Mouse (Mus musculus) bone marrow, adult 2 months (tissue): ENCODE measurements around the gene Opa1. TPM values are rescaled to one million over a fixed set of nuclear protein-coding genes. Genes with fewer than 3 reads are reported as not detected.

Experiments used
- H3K27ac ChIP-seq: fragments of 200-500 bp; 2 replicates; pipeline ENCODE4 v1.5.1; 2012; ENCODE audit warnings: low read depth, mild to moderate bottlenecking, control low read depth, inconsistent platforms, low read length; ENCODE audit not compliant: control insufficient read depth, poor library complexity, insufficient read depth
- H3K4me1 ChIP-seq: fragments of 200-500 bp; 2 replicates; pipeline ENCODE4 v1.6.1; 2011; ENCODE audit warnings: low read length; ENCODE audit not compliant: control insufficient read depth, insufficient read depth
- H3K4me3 ChIP-seq: fragments of 200-500 bp; replicated peaks from 2 replicates; pipeline ENCODE3; 2011; ENCODE audit warnings: mild to moderate bottlenecking, low read depth, low read length, control low read depth; ENCODE audit not compliant: control insufficient read depth
- CTCF ChIP-seq: fragments of 200-500 bp; IDR thresholded peaks from 2 replicates; pipeline ENCODE4 v1.5.1; 2011; ENCODE audit warnings: low read length, control low read depth; ENCODE audit not compliant: control insufficient read depth, insufficient read depth
- POLR2A ChIP-seq: fragments of 200-500 bp; IDR thresholded peaks from 2 replicates; pipeline ENCODE4 v1.6.1; 2011; ENCODE audit warnings: low read depth, mild to moderate bottlenecking, control low read depth, low read length, borderline replicate concordance; ENCODE audit not compliant: control insufficient read depth
- WGBS: fragments of 180-500 bp; shearing (Covaris S2); methylation state at CpG from one replicate; pipeline ENCODE4 v1.1.7; 2018; 5-methylcytosine and 5-hydroxymethylcytosine counted together
- polyA plus RNA-seq: library from polyadenylated mRNA; stranded (reverse); fragments of >200 nt; gene quantifications from 2 replicates; pipeline ENCODE4 v1.2.4, GENCODE M21; 2011; ENCODE audit warnings: low replicate concordance; ENCODE audit not compliant: missing spikeins, insufficient read depth, insufficient read length

Opa1 gene
- polyA plus RNA-seq, 1 experiment, result 13.1 TPM

- no peaks in the 10 kb centered on the region for H3K4me1 ChIP-seq
- no peak overlapping the region for H3K27ac ChIP-seq
- 89% methylated on average over 9 of the region's 9 CpGs for WGBS
Observed at GRCm38 (mm10) chr16:29614762-29615161, 35.6 kb downstream of the Opa1 start.

DNA sequence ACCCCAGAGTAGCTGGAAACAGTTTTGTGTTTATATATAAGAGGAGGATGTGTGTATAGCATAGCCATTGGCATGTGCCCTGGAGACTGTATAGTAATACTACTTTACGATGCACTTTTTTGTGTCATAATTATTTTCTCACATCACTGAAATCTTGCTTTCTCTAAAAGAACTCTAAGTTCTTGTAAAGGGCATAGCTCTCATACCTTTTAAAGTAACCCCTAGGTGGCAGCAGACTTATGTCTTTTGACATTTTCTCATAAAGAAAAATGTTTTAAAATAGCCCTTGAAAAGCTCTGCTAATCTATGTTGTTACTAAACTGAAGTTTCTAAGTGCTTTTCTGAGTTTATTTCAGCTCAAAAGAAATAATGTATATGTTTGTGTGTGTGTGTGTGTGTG lies 49.9 kb downstream of the Opa1 start:
- H3K4me1 ChIP-seq, result no peaks in the 10 kb centered on the region
- TF ChIP-seq CTCF (no peak), POLR2A (no peak)
- H3K4me3 ChIP-seq, result no peak overlapping the region
- H3K27ac ChIP-seq, result no peak overlapping the region
- 91% methylated on average over 1 of the region's 1 CpGs for WGBS

More at GRCm38 (mm10) chr16:29614762-29615161, 35.6 kb downstream of the Opa1 start:
- H3K4me3 ChIP-seq, result no peak overlapping the region
- TF ChIP-seq CTCF, result no peak
- TF ChIP-seq POLR2A, result no peak

- TF ChIP-seq CTCF (no peak), POLR2A (no peak)
- H3K27ac ChIP-seq, result no peak overlapping the region
- 73% methylated on average over 4 of the region's 4 CpGs for WGBS
- no peak overlapping the region for H3K4me3 ChIP-seq
- H3K4me1 ChIP-seq, result no peaks in the 10 kb centered on the region
Observed at GRCm38 (mm10) chr16:29635780-29636179, 56.6 kb downstream of the Opa1 start.

DNA sequence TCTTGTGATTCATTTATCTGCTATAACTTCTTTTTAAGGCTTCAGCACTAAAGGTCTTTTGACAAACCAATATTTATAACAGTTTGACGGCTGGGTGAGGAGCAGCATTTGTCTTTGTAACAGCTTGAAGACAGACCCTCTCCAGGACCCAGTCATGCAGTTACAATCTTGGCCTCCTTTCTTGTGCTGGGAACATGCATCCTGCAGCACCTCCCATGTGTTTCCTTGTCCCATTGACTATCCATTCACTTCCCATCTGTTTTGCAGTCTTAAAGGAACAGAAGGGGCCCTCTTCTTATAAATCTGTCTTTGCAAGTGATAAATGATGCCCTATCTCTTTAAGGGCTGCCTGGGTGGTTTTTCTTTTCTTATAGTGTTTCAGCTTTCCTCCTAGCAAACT lies 63.2 kb downstream of the Opa1 start:
- Histone ChIP-seq H3K27ac (no peak overlapping the region), H3K4me1 (no peaks in the 10 kb centered on the region), H3K4me3 (no peak overlapping the region)
- WGBS, result 81% methylated on average over 1 of the region's 1 CpGs
- TF ChIP-seq POLR2A (no peak), CTCF (no peak)

- TF ChIP-seq CTCF (no peak), POLR2A (no peak)
- H3K4me3 ChIP-seq, result no peak overlapping the region
- whole genome bisulfite sequencing, result 94% methylated on average over 3 of the region's 3 CpGs
- no peak overlapping the region for H3K27ac ChIP-seq
- no peaks in the 10 kb centered on the region for H3K4me1 ChIP-seq
Observed at GRCm38 (mm10) chr16:29644871-29645270, 65.7 kb downstream of the Opa1 start.

- Histone ChIP-seq H3K4me3 (no peak overlapping the region), H3K4me1 (no peaks in the 10 kb centered on the region), H3K27ac (no peak overlapping the region)
- no peak for TF ChIP-seq CTCF
- TF ChIP-seq POLR2A, result no peak
Observed at GRCm38 (mm10) chr16:29646202-29646601, 67.1 kb downstream of the Opa1 start.

GRCm38 (mm10) chr16:29656187-29656825 lies 77.2 kb downstream of the Opa1 start:
- H3K4me1 ChIP-seq, result no peaks in the 10 kb centered on the region; the same call in none of the 2 replicates
- H3K4me3 ChIP-seq, result no peak overlapping the region
- no peak for TF ChIP-seq CTCF
- no peak for TF ChIP-seq POLR2A
- no peak overlapping the region for H3K27ac ChIP-seq
- WGBS, result 82% methylated on average over 9 of the region's 9 CpGs

GRCm38 (mm10) chr16:29656901-29657300 lies 77.8 kb downstream of the Opa1 start:
- TF ChIP-seq POLR2A, result no peak
- no peak for TF ChIP-seq CTCF
- WGBS, result 75% methylated on average over 10 of the region's 10 CpGs

More at GRCm38 (mm10) chr16:29656901-29657300, 77.8 kb downstream of the Opa1 start:
- Histone ChIP-seq H3K4me1 (no peaks in the 10 kb centered on the region; the same call in none of the 2 replicates), H3K4me3 (no peak overlapping the region), H3K27ac (no peak overlapping the region)
